Mouse (Mus musculus): ENCODE measurements around the gene Npcd.
"Not testable (repeated sequence)": the region's sequence is repeated elsewhere in the genome, so short reads cannot be mapped to it uniquely, and the experiment has no call there.

Gene Npcd

GRCm38 (mm10) chr15:79830388-79830787, 3.6 kb downstream of the Npcd start:
- peak; percentile 55 to 78 for DNase-seq (ENCODE audit: low spot score in 2 of 2)

DNA sequence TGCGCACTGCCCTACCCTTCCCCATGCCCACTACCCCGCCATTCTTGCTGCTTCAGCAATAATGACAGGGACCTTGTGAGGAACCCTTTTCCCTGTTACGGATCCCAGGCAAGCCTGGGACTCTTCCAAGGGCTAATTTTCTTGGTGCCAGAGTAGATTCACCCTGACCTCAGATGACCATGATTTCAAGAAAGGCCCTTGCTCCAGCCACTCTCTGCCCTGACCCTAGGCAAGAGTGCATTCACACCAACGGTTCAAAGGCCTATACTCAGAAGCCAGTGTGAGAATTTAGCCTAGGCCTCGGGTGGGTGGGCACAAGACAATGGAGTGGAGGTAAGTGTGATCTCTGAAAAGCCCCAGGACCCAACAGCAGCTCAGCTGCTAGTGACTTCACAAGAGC, 4.6 kb downstream of the Npcd start:
- no peak for DNase-seq (ENCODE audit: low spot score in 2 of 2)

DNA sequence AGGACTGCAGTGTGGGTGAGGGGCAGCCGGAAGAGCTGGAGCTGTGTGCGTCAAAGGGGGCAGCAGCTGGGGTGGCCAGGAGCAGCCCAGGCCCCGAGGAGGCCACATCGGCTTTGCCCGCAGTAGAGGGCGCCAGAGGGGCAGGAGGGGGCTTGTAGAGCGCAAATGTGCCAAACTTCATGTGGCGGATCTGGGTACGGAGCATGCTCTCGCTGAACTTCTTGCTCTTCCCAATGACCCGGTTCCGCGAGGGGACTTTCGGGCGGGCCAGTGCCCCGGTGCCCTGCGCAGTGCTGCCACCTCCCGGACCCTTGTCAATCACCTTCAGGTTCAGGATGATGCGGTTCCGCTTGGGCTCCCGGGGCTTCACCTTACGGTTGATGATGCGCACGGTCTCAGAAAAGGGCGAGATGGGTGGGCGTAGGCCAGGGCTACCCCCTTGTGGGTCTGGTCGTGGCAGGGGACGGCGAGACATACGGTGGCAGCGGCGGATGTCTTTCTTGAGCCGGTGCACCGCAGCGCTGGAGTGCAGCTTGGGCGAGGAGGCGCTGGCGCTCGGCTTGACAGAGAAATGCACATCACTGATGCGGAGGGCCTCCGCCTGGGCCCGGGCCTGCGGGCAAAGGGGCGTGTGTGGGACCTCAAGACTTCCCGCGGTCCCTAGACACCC, 5.5 kb downstream of the Npcd start:
- DNase-seq (ENCODE audit: low spot score in 2 of 2), result no peak

- no peak for DNase-seq (ENCODE audit: low spot score in 2 of 2)
Observed at GRCm38 (mm10) chr15:79827778-79828210, 6.2 kb downstream of the Npcd start.

GRCm38 (mm10) chr15:79827061-79827777, 6.8 kb downstream of the Npcd start:
- DNase-seq (ENCODE audit: low spot score in 2 of 2), result no peak

GRCm38 (mm10) chr15:79826221-79826935, 7.7 kb downstream of the Npcd start:
- DNase-seq (ENCODE audit: low spot score in 2 of 2), result no peak

DNA sequence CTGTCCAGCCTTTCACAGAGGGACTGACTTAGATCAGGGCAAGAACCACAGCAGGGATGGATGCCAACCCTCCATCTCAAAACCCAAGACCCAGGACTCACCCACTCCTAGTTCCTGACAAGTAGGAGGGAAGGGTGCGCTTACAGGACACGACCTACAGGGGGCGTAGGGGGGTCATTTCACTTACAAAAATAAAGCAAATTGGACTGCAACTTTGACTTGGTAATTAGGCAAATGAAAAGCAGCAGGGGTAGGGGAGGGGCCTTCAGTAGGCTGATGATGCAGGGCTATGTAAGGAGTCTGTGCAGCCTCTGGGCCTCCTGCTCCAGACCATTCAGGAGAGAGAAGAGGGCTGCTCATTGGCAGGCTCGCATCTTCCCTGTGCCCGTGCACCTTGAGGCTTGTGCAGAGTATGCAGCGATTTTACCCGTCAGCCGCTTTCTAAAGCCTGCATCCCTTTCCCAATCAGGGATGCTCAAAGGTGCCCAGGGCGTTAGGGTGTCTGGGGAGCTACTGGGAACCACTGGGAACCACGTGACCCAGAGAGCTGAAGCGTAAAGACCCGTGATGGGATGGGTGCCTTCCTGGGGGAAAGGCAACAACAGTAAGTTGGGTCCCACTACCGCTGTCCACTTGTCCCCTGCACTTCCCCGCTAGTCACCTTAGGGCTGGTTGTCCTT, 8.8 kb downstream of the Npcd start:
- DNase-seq (ENCODE audit: low spot score in 2 of 2), result no peak

DNA sequence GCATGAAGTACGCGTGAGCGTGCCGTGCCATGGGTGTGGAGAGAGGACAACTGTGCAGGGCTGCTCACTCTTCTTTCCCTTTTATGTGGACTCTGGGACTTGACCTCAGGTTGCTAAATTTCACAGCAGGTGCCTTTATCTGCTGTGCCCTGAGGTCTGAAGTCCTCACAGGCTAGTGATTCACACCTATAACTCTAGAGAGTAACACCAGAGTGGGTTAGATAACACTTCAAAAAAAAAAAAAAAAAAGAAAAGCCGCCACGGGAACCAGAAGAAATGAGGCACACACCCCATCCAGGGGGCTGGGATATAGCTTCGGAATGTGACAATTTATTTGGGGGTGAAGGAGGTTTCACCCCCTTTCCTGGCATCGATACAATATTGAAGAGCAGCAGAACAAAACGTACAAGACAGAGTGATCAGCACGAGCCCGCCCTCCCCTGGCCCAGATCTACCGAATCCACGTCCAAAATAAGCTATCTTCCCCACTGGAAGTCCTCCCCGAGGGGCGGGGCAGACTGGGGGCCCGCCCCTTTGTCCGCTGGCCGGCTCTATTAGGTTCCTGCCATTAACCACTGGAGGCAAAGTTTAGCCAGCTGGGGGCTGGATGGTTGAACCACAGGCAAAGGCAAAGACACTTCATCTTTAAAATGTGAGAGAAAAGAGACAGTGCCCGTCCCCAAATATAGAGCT, 10.3 kb downstream of the Npcd start:
- peak; percentile 78 to 79 for DNase-seq (ENCODE audit: low spot score in 2 of 2)

DNA sequence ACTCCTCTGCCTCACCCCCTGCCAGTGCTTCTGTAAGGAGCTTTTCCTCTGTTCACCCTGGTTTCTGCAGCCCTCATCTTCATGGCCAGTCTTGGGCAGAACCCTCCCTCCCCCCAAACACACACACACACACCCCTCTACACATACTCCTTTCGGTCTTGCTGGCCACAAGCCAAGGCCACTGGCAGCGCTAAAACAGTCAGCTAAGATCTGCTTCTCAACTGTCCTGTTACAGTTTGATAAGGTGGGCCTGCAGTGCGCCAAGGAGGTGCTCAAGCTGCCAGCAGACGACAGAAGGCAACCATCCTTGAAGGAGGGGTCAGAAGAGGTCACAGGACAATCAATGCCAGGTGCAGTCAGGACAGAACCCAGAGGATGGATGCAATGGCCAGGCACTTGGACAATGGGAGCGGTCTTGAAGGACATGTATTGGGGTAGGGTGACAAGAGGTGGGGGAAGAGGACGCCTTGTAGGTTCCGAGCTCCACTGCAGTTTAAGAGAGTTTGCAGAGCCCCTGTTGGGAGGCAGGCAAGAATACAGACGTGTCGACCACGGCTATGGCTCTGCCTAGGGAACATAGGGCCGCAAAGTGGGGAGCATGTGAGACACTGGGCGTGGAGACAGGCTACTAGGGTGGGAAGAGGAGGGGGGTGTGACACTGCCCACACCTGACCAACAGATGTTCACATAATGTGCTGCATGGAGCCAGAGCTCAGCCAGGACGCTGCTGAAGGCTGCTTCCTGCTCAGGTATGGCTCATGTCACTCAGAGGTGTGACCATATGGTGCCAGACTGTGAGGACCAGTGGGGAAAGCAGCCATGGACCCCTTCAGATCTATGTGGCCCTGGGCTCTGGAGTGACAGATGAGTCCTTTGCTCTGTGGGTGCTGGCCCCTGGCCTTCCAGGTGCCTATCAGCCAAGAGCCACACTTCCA, 11.5 kb downstream of the Npcd start:
- no peak for DNase-seq (ENCODE audit: low spot score in 2 of 2)

DNA sequence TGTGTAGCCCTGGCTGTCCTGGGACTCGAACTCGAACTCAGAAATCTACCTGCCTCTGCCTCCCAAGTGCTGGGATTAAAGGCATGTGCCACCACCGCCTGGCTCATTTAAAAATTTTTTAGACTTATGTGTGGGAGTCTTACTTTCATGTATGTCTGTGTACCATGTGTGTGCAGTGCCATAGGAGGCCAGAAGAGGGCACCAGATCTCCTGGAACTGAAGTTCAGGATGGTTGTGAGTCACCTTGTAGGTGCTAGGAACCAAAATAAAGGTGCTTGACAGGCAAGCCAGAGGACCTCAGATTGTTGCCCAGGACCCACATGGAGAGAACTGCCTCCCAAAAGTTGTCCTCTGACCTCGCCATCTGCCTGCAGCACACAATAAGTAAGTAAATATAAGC, 15.7 kb downstream of the Npcd start:
- no peak for DNase-seq (ENCODE audit: low spot score in 2 of 2)

DNA sequence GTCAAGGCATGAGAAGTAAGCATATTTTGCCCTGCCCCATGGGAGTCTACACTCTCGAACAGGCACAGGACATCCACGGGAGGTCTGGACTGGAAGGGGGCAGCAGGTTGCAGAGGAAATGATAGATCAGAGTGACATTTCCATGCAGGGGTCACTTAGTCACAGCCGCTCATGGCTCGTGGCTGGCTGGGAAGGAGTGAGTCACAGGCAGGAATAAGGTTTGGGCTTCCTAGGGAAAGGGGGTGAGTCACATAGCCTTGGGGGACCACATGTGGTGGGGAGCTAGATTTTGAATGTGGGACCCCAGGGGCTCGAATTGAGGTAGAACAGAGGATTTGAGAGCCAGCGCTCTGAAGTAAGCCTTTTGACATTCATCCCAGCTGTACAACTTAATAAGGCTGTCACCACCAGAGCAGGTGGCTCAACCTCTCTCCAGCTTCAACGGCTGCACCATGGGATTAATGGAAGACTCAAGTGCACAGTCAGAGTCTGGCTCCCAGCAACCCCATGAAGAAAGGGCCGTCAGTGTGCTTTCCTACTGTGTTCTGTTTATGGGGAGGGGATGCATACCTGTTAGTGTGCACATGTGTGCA, 20.3 kb downstream of the Npcd start:
- DNase-seq (ENCODE audit: low spot score in 2 of 2), result no peak

DNA sequence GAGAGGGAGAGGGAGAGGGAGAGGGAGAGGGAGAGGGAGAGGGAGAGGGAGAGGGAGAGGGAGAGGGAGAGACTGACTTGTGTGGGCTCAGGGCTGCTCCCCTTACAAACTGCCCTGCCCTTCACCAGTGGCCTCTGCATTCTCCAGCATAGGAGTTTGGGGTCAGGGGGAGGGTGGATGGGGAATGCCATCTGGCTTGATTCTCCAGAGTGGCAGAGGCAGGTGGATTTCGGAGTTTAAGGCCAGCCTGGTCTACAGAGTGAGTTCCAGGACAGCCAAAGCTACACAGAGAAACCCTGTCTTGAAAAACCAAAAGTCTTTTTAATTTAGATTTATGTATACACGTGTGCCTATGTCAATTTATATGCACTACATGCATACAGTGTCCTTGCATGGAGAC, 21.2 kb downstream of the Npcd start:
- not testable (repeated sequence) for DNase-seq (ENCODE audit: low spot score in 2 of 2)

DNA sequence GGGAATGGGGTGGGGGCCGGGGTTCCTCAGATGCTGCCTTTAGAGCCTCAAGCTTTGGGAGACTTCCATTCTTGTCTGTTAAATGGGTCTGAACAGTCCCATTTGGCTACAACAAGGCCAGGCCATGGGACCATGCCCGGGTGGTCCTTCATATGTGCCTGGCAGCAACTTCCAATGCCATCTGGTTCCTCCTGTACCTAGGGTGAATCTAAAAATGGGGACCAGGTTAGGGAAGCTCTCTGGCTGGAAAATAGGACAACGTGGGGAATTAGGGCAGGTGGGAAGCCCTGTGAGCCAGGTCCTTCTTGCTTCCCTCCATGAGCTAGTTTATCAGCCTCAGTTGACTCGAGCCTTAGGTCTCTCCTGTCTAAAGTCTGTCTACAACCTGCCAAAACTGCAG, 23.0 kb downstream of the Npcd start:
- no peak for DNase-seq (ENCODE audit: low spot score in 2 of 2)

- DNase-seq (ENCODE audit: low spot score in 2 of 2), result no peak
Observed at GRCm38 (mm10) chr15:79810061-79810460, 24.0 kb downstream of the Npcd start.

- no peak for DNase-seq (ENCODE audit: low spot score in 2 of 2)
Observed at GRCm38 (mm10) chr15:79808658-79809057, 25.4 kb downstream of the Npcd start.

DNA sequence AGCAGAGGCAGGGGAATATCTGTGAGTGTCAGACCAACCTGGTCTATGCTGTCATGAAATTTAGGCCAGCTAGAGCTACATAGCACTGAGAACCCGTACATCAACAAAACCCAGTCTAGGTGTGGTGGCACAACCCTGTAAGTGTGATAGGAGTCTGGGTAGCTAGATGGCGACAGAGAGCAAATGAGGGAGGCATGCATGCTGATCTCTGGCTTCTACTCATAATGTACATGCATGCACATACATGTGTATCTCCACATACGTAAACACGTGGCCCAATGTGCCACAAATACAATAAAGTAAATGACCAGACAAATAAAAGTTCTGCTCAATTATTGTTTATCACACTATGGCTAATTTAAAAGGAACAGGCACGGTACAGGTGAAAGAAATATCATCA, 25.9 kb downstream of the Npcd start:
- DNase-seq (ENCODE audit: low spot score in 2 of 2), result no peak

GRCm38 (mm10) chr15:79807050-79807449, 27.0 kb downstream of the Npcd start:
- DNase-seq (ENCODE audit: low spot score in 2 of 2), result no peak

GRCm38 (mm10) chr15:79805246-79805645, 28.8 kb downstream of the Npcd start:
- no peak for DNase-seq (ENCODE audit: low spot score in 2 of 2)

DNA sequence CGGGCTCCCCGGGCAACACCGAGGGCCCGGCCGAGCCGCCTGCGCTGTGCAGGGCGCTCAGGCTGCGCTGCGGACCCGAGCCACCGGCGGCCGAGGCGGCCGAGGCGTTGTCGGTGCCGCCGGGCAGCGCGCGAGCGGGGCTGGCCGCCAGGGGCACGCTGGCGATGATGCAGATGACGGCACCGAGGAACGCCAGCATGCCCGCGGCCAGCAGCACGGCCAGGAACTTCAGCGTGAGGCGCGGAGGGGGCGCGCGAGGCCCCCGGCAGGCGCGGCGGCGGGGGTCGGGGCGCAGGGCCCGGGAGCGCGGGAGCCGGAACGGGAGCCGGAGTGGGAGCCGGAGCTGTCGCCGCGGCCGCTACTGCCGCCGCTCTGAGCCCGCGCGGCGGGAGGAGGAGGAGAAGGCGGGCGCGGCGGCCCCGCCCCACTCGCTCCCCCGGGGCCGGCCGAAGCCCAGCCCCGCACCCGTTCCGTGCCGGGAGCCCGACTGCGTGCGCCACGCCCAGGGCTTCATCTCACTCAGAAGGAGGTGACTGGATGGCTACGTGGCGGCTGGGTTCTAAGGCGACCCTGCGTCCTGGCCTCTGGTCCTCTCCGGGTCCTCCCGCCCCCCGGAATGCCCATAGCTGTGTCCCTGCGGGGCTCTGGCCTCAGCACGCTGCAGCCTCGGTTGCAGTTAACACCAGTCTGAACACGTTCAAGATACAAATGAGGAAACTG, 29.5 kb downstream of the Npcd start, which contains the start of gene Nptxr:
TSS of gene Nptxr (minus strand) at position 415 of the 720 bp plus-strand sequence.
- DNase-seq (ENCODE audit: low spot score in 2 of 2), result peak in 1 of 2 experiments; percentile 42
